Mouse (Mus musculus): ENCODE data around the gene Afap1.

DNA sequence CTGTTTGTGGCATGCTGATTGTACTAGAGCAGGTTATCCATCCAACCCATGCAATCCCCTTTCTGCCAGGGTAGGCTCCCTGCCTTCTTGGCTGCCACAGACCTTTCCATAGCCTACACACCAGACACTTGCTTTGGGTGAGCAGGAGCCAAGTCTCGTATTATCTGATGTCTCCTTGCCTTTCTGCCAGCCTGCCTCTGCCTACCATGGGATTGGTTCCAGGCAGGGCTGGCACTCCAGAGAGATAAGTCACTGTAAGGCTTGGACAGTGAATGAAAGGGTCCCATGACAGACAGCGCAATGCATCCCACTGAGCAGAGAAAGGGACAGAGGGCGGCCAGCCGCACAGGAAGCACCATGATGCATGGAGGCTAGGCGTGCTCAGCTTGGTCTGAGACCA lies 146.5 kb downstream of the Afap1 start:
- TF ChIP-seq USF1 (IDR thresholded peaks at IDR 0.05; ENCODE audit: low read depth): no peak
- TF ChIP-seq SRF (IDR thresholded peaks at IDR 0.05; ENCODE audit: control insufficient read depth, insufficient read length, low read depth): no peak
- no peak for TF ChIP-seq POLR2A (IDR thresholded peaks at IDR 0.05; ENCODE audit: insufficient read length, low read depth)
- TF ChIP-seq MAX (IDR thresholded peaks at IDR 0.05; ENCODE audit: low read depth): no peak
- no peak for TF ChIP-seq MYOG (IDR thresholded peaks at IDR 0.05; ENCODE audit: control insufficient read depth in 1 of 3, insufficient read depth in 1 of 3, insufficient read length in 2 of 3, low read depth in 2 of 3)
- no peak for TF ChIP-seq CEBPB (IDR thresholded peaks at IDR 0.05; ENCODE audit: insufficient read depth, poor library complexity, severe bottlenecking)
